In the genomic region with DNA sequence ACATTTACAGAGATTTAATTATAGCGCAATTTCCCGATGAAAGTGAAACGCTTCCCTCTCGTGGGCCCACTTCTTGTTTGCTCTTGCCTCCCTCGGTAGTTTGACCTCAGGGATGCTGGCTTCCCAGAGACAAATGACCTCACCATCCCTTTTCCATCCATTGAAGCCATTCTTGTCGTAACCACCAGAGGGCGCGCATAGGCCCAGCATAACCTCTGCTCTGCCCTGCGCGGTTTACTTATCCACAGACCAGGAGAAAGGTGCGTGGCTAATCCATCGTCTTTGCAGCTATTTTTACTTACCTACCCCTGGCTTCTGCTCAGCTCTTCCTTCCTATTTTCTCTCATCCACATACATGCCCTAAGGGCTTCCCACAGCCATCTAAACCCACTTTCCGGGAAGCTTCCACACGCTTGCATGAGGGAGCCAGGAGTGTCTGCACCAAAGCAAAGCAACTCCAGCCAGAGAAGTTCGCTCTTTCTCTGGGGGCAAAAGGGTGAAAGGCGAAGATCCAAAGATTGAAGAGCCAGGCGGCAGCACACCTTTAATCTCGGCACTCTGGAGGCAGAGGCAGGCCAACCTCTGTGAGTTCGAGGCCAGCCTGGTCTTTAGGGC, we compare ENCODE assay signal across 9 mouse cellular contexts. TPM values are rescaled to one million over a fixed set of nuclear protein-coding genes. Genes with fewer than 3 reads are reported as not detected.
A peak's percentile ranks its signal among the peaks of the same experiment; 100 is the strongest.
DNase-seq lines count a peak whose midpoint lies in the region; ATAC-seq lines count a peak whose summit lies in the region.
"Had no signal": no experiment of that assay in that cellular context is flagged by ENCODE, and none has a peak within 500 bp of the region (broad histone marks: within the 10 kb centered on the region; RNA-seq: fewer than 3 reads in every experiment).

No protein-coding gene starts in this region.

- H3K9me3 ChIP-seq in hindbrain, embryonic 14.5 days (ENCODE audit: control insufficient read depth, low read length): no peaks in the 10 kb centered on the region

- no peaks in the 10 kb centered on the region for H3K27me3 ChIP-seq in hindbrain, embryonic 14.5 days (ENCODE audit: control insufficient read depth, insufficient read depth, low read length)

- H3K4me3 ChIP-seq in hindbrain, embryonic 14.5 days (replicated peaks; ENCODE audit: low read length): no peak overlapping the region
- H3K4me3 ChIP-seq: myocyte had no signal

- H3K4me2 ChIP-seq in hindbrain, embryonic 14.5 days (replicated peaks): no peak overlapping the region

- H3K4me1 ChIP-seq in hindbrain, embryonic 14.5 days (replicated peaks; ENCODE audit: control insufficient read depth, insufficient read depth, low read length): no peaks in the 10 kb centered on the region

- whole genome bisulfite sequencing in hindbrain, embryonic 14.5 days: 24% methylated on average over 19 of the region's 19 CpGs

- no peak overlapping the region for H3K27ac ChIP-seq in hindbrain, embryonic 14.5 days

- H3K36me3 ChIP-seq in hindbrain, embryonic 14.5 days (replicated peaks; ENCODE audit: control insufficient read depth, insufficient read depth): no peaks in the 10 kb centered on the region

- ATAC-seq in hindbrain, embryonic 14.5 days (ENCODE audit: low FRiP score): peak; percentile 51; the same call in 1 of the 2 replicates
- ATAC-seq in megakaryocyte, adult 5-6 weeks (ENCODE audit: poor library complexity, severe bottlenecking): peak; percentile 96

- H3K9ac ChIP-seq in hindbrain, embryonic 14.5 days: no peak overlapping the region

- peak; percentile 93 for DNase-seq in R1 (ENCODE audit: low read depth, low spot score)
- peak; percentile 89 to 90 for DNase-seq in cerebellum, postnatal 10 days
- DNase-seq in frontal cortex, postnatal 36 days (ENCODE audit: low spot score in 2 of 2): peak; percentile 78 to 83
- peak; percentile 81 for DNase-seq in hindbrain, embryonic 14.5 days (ENCODE audit: low spot score)
- DNase-seq in left cerebral cortex, adult 11 months (ENCODE audit: low spot score): peak; percentile 72
- peak; percentile 74 to 81 for DNase-seq in right cerebral cortex, postnatal 10 days (ENCODE audit: low spot score in 2 of 2)
- DNase-seq in urinary bladder, postnatal 36 days (ENCODE audit: low spot score in 2 of 2): peak; percentile 68 to 71

RNA-seq across cellular contexts. Expression of a gene that starts 6.3 kb away (rescaled TPM):
- polyA plus RNA-seq in hindbrain, embryonic 14.5 days (2014; fragmentation: Nextera tagmentation; extraction: Ambion mirVana): not detected in 2 replicates
- not detected in 2 replicates for total RNA-seq in megakaryocyte, adult 5-6 weeks (2015)
- not detected in 2 replicates for total RNA-seq in megakaryocyte, adult 5-6 weeks (2017)
- polyA plus RNA-seq: myocyte had no signal

RNA-seq across cellular contexts. Expression of a gene that starts 13.5 kb away (rescaled TPM):
- 54.7 and 61.6 TPM in 2 replicates for polyA plus RNA-seq in hindbrain, embryonic 14.5 days (2014; fragmentation: Nextera tagmentation; extraction: Ambion mirVana)
- total RNA-seq in megakaryocyte, adult 5-6 weeks (2015): 8.6 and 13.5 TPM in 2 replicates
- total RNA-seq in megakaryocyte, adult 5-6 weeks (2017): 10.8 and 13.3 TPM in 2 replicates

RNA-seq across cellular contexts. Expression of a gene that starts 45.7 kb away (rescaled TPM):
- polyA plus RNA-seq in hindbrain, embryonic 14.5 days (2014; fragmentation: Nextera tagmentation; extraction: Ambion mirVana): 9.8 and 11.7 TPM in 2 replicates
- 25.2 and 32.4 TPM in 2 replicates for total RNA-seq in megakaryocyte, adult 5-6 weeks (2015)
- total RNA-seq in megakaryocyte, adult 5-6 weeks (2017): 20.3 and 21.1 TPM in 2 replicates
